Mouse (Mus musculus): ENCODE data around the gene Stt3a.

Stt3a gene

GRCm38 (mm10) chr9:36716624-36717023, 50.9 kb downstream of the Stt3a start:
- DNase-seq (ENCODE audit: low spot score) = no peak

GRCm38 (mm10) chr9:36707304-36707703, 60.2 kb downstream of the Stt3a start:
- no peak for DNase-seq (ENCODE audit: low spot score)

GRCm38 (mm10) chr9:36705923-36706322, 61.6 kb downstream of the Stt3a start:
- no peak for DNase-seq (ENCODE audit: low spot score)

DNA sequence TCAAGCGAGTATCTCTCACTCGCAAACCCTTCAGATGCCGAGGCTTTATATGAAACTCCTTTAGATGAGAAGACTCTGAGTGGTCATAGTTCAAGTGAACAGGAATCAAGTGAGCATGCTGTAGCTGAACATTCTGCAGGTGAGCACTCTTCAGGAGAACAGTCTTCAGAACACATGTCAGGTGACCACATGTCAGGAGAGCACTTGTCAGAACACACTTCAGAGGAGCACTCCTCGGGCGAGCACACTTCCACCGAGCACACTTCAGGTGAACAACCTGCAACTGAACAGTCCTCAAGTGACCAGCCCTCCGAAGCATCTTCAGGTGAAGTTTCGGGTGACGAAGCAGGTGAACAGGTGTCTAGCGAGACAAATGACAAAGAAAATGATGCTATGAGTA, 73.2 kb downstream of the Stt3a start:
- no peak for DNase-seq (ENCODE audit: low spot score)

DNA sequence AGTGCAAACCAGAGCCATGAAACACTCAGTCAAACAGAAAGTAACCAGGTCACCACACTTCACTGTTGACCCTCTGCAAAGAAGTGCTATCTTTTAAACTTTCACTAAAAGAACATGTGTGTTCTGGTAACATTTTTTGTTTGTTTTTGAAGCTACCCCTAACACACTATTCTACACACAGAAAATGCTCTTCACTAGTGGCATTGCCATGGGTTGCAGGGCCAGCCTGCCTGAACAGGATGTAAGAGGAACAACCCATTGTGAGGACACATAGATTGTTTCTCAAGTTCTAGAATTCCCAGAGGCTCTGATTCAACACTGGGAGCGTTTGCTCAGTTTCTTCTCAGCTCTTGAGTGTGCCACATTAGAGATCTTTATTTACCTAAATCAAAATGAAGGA, 74.6 kb downstream of the Stt3a start, which contains the start of gene Acrv1:
Acrv1 (plus strand) TSS at position 301 of the 400 bp plus-strand sequence.
- no peak for DNase-seq (ENCODE audit: low spot score)

DNA sequence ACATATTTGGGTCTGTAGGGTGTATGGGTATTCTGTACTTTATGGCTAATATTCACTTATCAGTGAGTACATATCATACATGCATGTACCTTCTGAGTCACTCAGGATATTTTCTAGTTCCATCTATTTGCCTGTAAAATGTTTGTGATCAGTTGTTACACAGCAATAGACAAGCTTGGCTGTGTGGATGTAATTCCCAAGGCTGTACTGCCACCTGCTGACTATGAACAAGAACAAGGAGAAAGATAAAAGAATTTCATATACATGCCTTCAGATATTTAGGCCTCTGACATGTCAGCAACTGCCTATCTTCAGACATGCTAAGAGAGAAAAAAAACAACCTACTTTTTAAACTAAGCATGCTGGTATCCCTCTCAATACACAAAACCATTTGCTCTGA, 80.2 kb downstream of the Stt3a start:
- no peak for DNase-seq (ENCODE audit: low spot score)

DNA sequence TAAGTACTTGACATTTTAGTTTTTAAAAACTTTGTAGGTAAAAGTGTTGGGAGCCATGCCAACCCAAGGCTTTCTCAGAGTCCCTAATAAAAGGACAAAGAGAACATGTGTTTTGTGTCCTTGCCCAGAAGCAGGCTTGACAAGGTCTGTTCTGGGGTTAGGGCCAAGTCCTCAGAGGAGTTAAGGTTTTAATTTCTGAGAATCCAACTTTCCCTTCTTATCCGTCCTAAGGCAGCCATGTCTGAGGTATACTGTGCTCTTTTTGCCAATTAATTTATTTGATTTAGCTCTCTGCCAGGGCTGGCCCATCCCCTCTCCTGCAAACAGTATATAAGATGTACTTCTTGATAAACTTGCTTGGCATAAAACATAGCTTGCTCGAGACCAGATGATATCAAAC, 86.1 kb downstream of the Stt3a start:
- DNase-seq (ENCODE audit: low spot score) = no peak
